Mouse (Mus musculus) adrenal gland, postnatal 14 days (tissue): ENCODE measurements around the gene Ptgs1. TPM values are rescaled to one million over a fixed set of nuclear protein-coding genes. Genes with fewer than 3 reads are reported as not detected.

Experiments
- DNase-seq: peaks from one replicate; pipeline ENCODE4 v3.0.0; 2021; ENCODE audit warnings: mixed read lengths
- total RNA-seq: library from RNA; stranded (reverse); gene quantifications from 2 replicates; pipeline ENCODE4 v1.2.3, GENCODE M21; 2021

The Ptgs1 gene
- total RNA-seq, 1 experiment from 2014 or later: 13.6 TPM

- peak; percentile 52 for DNase-seq
These were observed 15.8 kb upstream of the Ptgs1 start for GRCm38 (mm10) chr2:36214425-36214824.

- no peak for DNase-seq
These were observed 15.0 kb upstream of the Ptgs1 start for GRCm38 (mm10) chr2:36215203-36215739.

GRCm38 (mm10) chr2:36216546-36216945 is 13.7 kb upstream of the Ptgs1 start:
- DNase-seq: no peak

- no peak for DNase-seq
These were observed 13.2 kb upstream of the Ptgs1 start for GRCm38 (mm10) chr2:36216953-36217573.

GRCm38 (mm10) chr2:36217692-36218233 is 12.5 kb upstream of the Ptgs1 start:
- no peak for DNase-seq

GRCm38 (mm10) chr2:36220106-36220505 is 10.1 kb upstream of the Ptgs1 start:
- no peak for DNase-seq

- peak; percentile 46 for DNase-seq
These were observed 9.3 kb upstream of the Ptgs1 start for GRCm38 (mm10) chr2:36220891-36221290.

GRCm38 (mm10) chr2:36222168-36222848 is 7.9 kb upstream of the Ptgs1 start:
- no peak for DNase-seq

GRCm38 (mm10) chr2:36223436-36223835 is 6.8 kb upstream of the Ptgs1 start:
- no peak for DNase-seq

- DNase-seq: no peak
These were observed 6.1 kb upstream of the Ptgs1 start for GRCm38 (mm10) chr2:36224153-36224552.

GRCm38 (mm10) chr2:36224599-36224998 is 5.6 kb upstream of the Ptgs1 start:
- DNase-seq: no peak

- DNase-seq: no peak
These were observed 741 bp downstream of the Ptgs1 start for GRCm38 (mm10) chr2:36230967-36231366.

- no peak for DNase-seq
These were observed 4.5 kb downstream of the Ptgs1 start for GRCm38 (mm10) chr2:36234526-36235368.

- DNase-seq: peak; percentile 59
These were observed 5.7 kb downstream of the Ptgs1 start for GRCm38 (mm10) chr2:36235917-36236316.

GRCm38 (mm10) chr2:36236889-36237288 is 6.7 kb downstream of the Ptgs1 start:
- no peak for DNase-seq

- no peak for DNase-seq
These were observed 7.3 kb downstream of the Ptgs1 start for GRCm38 (mm10) chr2:36237557-36237956.

- no peak for DNase-seq
These were observed 8.2 kb downstream of the Ptgs1 start for GRCm38 (mm10) chr2:36238467-36238866.

GRCm38 (mm10) chr2:36238951-36239350 is 8.7 kb downstream of the Ptgs1 start:
- no peak for DNase-seq

GRCm38 (mm10) chr2:36242514-36242913 is 12.3 kb downstream of the Ptgs1 start:
- DNase-seq: no peak

- DNase-seq: no peak
These were observed 13.2 kb downstream of the Ptgs1 start for GRCm38 (mm10) chr2:36243296-36243891.

- no peak for DNase-seq
These were observed 13.7 kb downstream of the Ptgs1 start for GRCm38 (mm10) chr2:36243892-36244309.

GRCm38 (mm10) chr2:36244705-36245104 is 14.5 kb downstream of the Ptgs1 start:
- DNase-seq: no peak
